Mouse (Mus musculus) neutrophil, adult 5-6 weeks (primary cell): ENCODE results near the gene Chn2. TPM values are rescaled to one million over a fixed set of nuclear protein-coding genes. Genes with fewer than 3 reads are reported as not detected.

Experiments
- ATAC-seq: fragments of 151-379, 151-347 bp; 2 replicates; pipeline ENCODE4 v1.8.0; 2017; ENCODE audit warnings: mild to moderate bottlenecking, moderate TSS enrichment; ENCODE audit not compliant: insufficient number of reproducible peaks, poor library complexity, low FRiP score, severe bottlenecking; ENCODE audit errors: extremely low read depth
- total RNA-seq: library from RNA; stranded (forward); fragments of 200-1000 nt; gene quantifications from 2 replicates; pipeline ENCODE4 v1.2.3, GENCODE M21; 2017

Gene Chn2
- total RNA-seq, 1 experiment from 2014 or later = 6.4 TPM

DNA sequence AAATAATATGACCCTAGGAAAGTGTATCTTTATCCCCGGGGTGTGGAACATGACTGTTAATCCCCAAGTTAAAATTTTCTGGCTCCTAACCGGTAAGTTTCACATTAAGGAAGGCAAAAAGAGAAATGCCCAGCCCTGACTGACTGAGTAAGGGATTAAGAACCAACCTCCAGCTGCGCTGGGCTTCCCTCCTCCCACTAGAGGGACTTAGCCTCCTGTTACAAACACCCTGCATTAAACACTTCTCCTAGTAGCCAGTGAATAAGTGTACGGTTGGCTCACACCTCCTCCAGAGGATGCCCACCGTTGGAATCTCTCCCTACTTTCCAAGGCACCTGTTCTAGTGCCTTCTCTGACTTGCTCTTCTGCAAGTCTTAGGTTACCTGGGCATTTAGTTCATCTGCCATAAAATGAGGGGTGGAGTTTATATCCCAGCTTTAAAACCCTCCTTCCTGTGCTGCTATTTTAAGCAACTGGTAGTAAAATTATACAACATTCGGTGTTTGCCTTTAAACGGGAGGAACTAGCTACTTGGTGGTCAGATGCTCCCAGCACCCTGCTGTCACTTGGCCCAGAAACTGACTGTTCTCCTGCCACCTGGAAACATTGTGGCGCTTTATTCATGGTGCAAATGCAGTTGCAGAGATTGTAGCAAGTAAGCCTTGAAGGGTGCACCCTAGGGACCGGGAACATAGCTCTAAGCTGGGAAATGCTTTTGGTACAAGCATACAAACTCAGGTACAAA lies 294.5 kb downstream of the Chn2 start:
- ATAC-seq = no peak

DNA sequence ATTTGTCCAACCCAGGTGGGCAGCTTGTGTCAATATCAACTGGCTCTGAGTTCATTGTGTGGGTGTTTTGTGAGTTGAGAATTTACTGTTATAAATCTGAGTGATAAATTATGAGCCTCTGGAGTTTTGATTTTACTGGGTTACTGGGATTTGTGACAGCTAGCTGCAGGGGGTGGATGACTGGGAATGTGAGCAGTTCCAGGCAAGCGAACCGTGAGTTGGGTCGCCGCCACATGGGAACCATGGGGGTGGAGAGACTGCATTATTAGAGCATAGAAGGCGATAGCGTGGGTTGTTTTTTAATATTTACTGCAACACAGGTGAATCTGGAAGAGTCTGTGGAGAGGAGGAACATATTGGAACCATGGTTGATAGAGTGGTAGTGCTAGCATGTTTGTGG lies 298.0 kb downstream of the Chn2 start:
- no peak for ATAC-seq

DNA sequence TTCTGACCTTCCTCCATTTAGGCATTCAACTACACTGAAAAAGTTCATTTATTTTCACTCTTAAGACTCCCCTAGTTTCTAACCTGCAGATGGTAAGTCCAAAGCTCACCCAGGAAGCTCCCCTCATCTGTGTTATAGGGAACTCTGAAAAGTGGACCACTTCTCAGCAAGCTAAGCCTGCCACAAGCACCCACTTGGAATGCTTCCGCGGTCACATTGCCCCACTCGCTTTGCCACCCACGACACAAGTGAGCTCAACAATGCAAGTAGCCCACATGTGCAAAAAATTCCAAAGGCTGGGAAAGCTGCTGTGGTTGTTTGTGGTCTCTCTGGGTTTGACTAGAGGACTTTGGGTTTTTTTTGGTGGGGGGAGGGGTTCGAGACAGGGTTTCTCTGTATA lies 301.8 kb downstream of the Chn2 start:
- no peak for ATAC-seq

DNA sequence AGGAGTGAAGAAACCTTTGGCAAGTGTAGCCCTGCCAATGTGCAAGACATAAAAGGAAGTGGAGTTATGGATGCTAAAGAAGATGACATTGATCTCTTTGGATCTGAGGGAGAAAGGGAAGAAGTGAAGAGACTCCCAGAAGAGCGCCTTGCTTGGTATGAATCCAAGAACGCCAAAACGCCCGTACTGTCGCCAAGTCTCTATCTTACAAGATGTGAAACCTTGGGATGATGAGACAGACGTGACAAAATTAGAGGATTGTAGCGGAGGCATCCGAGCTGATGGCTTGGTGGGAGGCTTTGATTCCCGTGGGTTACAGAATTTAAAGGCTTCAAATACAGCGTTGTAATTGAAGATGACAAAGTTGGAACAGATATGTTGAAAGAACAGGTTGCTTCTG lies 302.9 kb downstream of the Chn2 start:
- ATAC-seq = no peak

Other genes starting within 250 kb of the Chn2 start
- not detected in 2 replicates for gene Tril, start 218.7 kb upstream of the Chn2 start, total RNA-seq
- not detected in 2 replicates for gene Cpvl, start 60.9 kb upstream of the Chn2 start, total RNA-seq